Mouse (Mus musculus) c-Kit-positive CD71-negative TER-119-negative erythroid progenitor cells, embryonic 14.5 days (primary cell): ENCODE results near the gene Rnf123.
"Not testable (repeated sequence)": the region's sequence is repeated elsewhere in the genome, so short reads cannot be mapped to it uniquely, and the experiment has no call there.

Experiments
- DNase-seq: peaks from one replicate; pipeline ENCODE4 v3.0.0-alpha.2; 2013; ENCODE audit warnings: low read depth

The Rnf123 gene

DNA sequence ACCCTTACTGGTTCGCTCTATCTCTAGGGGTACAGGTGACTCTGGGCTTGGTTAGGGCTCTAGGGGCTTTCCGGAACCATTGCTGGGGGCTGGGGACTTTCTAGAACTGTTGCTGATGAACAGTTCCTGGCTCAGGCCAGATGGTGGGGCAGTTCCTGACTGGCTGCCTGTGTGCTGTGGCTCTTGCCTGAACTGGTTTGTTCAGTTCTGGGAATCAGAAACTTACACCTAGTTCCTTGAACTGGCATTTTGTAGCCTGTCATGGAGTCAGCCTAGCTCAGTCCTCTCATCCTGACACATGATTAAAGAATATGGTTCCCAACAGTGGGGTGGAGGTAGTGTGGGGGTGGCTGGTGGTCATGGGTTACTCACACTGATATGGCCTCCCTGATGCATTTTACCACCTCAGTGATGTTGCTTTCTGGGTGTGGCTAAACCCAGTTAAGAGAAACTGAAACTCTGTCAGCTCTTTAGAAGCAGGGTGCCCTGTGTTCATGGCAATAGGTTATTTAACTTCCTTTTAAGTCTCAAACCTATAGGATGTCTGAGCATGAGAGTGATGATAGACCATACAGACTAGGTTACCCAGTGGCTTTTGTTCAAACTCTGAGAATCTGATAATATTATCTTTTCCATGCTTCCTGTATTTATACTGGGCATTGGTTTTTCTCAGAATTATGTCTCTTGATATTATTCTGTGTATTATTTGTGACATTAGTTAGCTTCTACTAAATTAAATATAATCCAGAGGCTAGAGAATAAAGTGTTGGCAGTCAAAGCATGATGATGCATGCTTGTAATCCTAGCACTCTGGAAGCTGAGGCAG, 47.6 kb downstream of the Rnf123 start:
- no peak for DNase-seq

DNA sequence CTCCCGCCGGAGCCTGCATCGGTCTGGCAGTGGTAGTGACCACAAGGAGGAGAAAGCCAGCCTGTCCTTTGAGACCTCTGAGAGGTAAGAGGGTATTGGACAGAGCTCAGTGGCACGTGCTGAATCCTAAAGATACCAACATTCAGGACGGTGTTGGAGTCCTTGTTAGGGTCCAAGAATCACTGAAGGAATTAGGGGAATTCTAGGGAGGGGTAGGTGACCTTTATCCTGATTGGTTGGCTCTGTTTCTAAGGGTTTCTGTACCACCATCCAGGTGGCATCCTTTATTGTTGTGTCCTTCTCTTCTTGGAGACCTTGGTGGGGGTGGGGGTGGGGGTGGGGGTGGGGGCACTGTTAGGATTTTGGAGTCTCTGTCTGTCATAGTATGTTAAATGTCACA, 51.0 kb downstream of the Rnf123 start:
- no peak for DNase-seq

DNA sequence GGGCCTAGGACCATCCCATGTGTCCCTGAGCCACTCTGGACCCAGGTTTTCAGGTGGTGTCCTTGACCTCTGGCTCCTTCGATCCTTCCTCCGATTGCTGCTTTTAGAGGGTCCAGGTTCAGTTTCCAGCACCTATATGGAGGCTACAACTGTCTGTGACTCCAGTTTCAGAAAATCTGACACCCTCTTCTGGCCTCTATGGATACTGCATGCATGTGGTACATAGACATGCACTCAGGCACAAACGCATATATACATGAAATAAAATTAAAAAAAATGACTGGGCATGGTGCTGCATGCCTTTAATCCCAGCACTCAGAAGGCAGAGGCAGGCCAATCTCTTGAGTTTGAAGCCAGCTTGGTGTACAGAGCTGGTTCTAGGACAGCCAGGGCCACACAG, 55.3 kb downstream of the Rnf123 start:
- DNase-seq, result no peak

DNA sequence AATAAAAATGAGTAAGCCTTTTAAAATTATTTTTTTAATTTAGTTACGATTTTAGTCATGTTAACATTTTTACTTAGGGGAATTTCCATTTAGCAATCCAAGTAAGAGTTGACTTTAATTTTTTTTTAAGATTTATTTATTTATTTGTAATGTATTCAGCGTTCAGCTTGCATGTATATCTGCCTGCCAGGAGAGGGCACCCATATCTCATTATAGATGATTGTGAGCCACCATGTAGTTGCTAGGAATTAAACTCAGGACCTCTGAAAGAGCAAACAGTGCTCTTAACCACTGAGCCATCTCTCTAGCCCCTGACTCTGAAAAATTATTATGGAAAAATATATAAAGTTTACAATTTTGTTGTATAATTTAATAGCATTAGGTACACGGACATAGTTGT, 56.6 kb downstream of the Rnf123 start:
- DNase-seq, result no peak

DNA sequence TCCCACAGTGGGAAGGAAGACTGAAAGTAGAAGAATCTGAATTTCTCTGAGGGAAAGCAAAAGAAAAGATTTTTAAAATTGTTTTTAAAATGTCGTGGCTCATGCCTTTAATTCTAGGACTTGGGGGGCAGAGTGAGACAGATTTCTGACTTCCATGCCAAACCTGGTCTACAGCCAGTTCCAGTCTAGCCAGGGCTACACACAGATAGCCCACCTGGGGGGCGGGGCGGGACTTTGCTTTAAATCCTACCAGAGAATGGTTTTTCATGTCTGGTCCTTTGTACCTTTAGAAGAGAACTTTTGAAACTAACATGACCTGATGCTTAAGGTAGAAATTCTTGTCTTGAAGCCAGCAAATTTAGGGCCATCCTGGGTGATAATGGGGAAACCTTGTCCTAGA, 59.9 kb downstream of the Rnf123 start:
- DNase-seq, result no peak

DNA sequence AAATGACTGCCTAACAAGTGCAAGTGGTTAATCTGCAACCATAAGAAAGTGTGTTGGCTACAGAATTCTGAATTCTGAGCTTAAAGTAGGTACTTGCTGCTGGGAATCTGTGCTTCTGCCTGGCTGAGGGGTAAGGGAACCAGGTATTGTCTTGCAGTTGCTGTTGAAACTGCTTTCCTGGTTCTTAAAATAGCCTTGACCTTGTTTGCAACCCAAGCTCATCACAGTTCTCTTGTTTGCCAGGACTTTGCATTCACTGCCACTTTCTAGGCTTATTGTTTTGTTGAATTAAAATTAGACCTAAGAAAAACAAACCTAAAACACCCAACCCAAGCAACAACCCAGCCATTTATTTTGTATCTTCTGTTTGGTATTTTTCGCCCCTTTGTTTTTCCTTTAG, 62.4 kb downstream of the Rnf123 start:
- DNase-seq, result no peak

DNA sequence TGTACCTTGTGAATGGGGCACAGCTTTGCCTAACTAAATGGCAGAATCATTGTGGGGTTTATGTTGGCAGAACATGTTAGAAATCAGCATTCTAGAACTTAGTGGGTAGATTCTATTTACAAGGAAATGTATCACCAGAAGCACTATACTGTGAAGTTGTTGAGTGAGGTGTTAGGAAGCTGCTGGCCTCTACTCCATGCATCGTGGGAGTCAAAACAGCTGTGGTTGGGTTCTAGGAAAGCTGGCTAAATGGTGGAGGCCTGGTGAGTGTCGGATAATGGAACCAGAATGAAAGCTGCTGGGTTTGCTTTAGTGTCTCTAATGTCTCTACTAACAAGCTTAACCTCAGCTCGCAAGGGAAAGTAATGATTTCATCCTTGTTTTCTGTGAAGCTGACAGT, 66.0 kb downstream of the Rnf123 start:
- DNase-seq, result no peak

DNA sequence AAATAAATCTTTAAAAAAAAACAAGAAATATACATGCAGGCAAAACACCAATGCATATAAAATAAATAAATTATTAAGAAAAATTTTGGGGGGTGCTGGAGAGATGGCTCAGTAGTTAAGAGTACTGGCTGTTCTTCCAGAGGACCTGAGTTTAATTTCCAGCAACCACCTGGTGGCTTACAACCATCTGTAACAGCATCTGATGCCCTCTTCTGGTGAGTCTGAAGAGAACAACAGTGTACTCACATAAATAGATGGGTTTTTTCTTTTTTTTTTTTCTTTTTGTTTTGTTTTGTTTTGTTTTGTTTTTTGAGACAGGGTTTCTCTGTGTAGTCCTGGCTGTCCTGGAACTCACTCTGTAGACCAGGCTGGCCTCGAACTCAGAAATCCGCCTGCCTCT, 69.6 kb downstream of the Rnf123 start:
- DNase-seq, result not testable (repeated sequence)

DNA sequence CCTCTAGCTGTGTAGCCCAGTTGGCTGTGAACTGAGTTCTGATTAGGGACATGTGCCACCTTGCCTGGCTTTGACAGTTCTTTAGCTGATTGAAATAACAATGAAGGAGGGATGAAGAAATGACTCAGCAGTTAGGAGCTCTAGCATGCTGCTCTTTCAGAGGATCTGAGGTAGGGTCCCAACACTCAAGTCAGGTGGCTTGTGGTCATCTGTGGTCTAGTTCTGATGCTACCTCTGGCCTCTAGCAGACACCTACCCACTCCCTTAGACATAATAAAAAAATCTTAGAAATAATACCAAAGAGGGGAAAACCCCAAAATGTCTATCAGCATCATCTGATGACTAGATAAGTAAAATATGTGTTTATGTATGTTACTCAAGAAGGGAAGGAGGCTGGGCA, 72.8 kb downstream of the Rnf123 start:
- DNase-seq, result no peak

DNA sequence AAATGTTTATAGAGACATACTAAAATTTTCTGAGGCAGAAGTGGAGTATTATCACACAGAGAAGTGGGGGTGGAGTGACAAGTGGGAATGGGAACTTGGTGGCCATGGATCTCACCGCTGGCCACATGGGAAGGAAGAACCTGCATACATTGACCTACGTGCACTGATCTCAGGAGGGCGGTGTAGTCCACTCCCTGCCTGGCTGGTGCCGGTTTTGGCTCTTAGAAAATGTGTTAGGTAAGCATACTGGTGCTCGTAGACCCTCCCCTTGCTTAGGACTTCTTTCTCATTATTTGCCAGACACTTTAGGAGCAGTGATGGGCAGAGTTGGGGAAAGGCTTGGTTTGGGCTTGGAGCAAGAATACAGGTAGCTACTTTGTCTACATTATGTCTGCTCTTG, 75.1 kb downstream of the Rnf123 start:
- no peak for DNase-seq

DNA sequence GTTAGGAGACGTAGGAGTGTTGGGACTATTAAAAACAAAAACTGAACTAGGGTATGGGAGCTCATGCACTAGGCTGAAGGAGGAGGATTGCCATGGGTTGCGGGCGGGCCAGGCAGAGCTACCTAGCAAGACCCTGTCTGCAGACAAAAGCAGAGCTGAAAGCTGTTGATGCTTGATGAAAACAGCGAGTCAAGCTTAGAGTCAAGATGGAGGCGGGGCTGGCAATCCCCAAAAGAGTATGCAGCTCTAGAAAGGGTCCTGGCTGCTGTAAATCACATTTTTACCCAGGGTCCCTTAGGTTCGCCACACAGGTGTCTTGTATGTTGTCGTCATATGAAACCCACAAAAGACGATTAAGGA, 79.6 kb downstream of the Rnf123 start:
- DNase-seq, result no peak

DNA sequence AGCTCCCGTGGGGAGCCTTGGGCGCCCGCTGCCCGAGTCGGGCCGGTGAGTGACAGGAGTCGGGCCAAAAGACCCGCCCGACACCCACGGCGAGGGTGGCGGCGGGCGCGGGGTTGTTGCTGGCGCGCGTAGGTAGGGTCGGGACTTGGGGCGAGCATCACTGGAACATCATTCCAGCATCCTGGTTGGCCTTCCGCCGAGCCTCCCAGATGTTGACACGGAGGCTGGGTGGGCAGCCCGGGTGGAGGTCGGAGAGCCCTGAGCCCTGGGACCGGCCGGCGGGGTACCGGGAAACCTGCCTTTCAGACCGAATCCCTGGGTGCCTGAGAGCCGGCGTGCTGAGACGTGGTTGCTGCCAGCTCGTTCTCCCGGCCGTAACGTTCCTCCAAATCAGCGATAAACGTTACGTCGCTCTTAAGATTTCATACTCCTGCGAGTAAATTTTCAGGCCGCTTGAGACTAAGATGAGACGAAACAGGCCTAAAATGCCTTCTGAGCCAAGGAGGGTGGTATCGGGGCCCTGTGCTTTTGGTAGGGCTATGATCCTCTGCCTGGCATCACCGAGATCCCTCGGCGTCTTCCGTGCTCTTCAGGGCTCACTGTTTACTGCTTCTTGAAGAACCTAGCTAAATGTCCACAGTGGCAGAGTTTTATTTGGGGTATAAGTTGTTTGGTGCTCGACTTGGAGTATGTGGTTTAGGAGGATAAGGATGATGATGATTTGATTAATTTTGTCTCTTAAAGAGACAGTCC, 80.2 kb downstream of the Rnf123 start:
- DNase-seq, result no peak

DNA sequence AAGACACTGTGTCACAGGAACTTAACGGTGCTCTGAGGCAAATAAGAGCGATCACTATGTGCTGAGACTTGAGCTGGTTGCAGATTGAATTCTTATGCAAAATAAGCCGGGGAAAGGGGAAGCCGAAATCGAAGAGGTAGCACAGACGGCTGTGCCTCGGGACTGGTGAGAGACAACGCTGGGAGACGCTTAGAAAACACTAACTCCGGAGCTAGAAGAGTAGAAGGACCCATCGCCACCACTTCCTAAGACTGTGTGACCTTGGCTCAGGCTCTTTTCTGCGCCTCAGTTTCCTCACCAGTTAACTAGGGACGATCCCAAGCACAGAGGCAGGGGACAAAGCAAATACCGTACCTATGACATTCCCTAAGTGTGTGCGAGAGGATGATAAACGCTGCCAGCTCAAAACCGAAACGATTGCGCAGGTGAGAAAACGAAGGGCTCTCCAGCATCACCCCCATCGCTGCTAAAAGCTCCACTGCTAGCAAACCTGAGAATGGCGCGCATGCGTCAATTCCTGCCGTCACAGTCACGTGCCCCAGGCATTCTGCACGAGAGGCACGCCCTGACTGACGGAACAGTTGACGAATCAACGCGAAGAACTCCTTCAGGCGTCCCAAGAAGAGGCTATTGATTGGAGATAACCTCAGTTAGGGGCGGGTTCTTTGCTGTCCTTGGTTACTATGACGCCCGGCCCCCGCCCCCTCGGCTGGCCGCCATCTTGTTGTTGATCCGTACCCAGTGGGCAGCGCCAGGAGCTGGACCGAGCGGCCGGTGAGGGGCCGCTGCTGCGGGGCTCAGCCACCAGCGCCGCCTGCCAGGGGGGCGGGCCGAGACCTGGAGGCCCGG, 81.0 kb downstream of the Rnf123 start, which contains the start of gene Ip6k1:
Gene Ip6k1 (plus strand): TSS at position 580 of the 849 bp plus-strand sequence.
- DNase-seq, result peak; percentile 100
